Mouse (Mus musculus) c-Kit-positive CD71-positive TER-119-positive erythroid progenitor cells, embryonic 14.5 days (primary cell): Measurements from ENCODE around the gene Wdr41.

Experiments
- DNase-seq: peaks from one replicate; pipeline ENCODE4 v3.0.0-alpha.2; 2013; ENCODE audit warnings: low spot score

Wdr41 gene

GRCm38 (mm10) chr13:95034715-95035114, 58.6 kb downstream of the Wdr41 start:
- DNase-seq = no peak

GRCm38 (mm10) chr13:95038200-95038599, 62.1 kb downstream of the Wdr41 start:
- no peak for DNase-seq

DNA sequence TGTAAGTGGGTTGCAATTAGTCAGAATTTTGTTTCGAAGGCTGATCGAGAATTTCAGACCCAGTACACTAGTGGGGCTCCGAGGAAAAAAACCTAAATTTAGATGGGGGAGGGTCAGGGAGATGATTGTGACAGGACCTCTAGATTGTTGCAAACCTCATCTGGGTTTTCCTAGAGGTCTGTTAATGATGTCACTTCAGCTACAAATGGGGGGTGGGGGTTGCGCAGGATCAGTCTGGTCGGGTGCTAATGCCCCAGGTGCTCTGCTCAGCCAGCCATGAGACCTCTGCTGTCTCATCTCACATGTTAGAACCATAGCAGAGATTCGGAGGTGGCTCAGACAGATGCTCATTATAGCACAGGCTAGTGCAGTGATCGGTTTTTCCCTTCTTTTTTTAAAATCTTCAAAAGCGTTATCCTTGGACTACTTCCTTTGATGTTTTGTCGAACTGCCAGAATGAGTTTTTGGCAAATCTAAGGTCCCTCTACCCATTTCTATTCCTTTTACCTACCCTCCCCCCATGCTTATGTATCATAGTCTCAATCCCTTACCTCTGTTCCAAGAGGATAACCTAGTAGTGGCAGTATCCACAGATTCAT, 64.1 kb downstream of the Wdr41 start:
- no peak for DNase-seq

- DNase-seq = no peak
Observed at GRCm38 (mm10) chr13:95044108-95044507, 68.0 kb downstream of the Wdr41 start.

GRCm38 (mm10) chr13:95050398-95050797, 74.3 kb downstream of the Wdr41 start:
- DNase-seq = no peak

GRCm38 (mm10) chr13:95052421-95052820, 76.3 kb downstream of the Wdr41 start:
- DNase-seq = no peak

GRCm38 (mm10) chr13:95055742-95056388, 79.7 kb downstream of the Wdr41 start:
- DNase-seq = no peak

DNA sequence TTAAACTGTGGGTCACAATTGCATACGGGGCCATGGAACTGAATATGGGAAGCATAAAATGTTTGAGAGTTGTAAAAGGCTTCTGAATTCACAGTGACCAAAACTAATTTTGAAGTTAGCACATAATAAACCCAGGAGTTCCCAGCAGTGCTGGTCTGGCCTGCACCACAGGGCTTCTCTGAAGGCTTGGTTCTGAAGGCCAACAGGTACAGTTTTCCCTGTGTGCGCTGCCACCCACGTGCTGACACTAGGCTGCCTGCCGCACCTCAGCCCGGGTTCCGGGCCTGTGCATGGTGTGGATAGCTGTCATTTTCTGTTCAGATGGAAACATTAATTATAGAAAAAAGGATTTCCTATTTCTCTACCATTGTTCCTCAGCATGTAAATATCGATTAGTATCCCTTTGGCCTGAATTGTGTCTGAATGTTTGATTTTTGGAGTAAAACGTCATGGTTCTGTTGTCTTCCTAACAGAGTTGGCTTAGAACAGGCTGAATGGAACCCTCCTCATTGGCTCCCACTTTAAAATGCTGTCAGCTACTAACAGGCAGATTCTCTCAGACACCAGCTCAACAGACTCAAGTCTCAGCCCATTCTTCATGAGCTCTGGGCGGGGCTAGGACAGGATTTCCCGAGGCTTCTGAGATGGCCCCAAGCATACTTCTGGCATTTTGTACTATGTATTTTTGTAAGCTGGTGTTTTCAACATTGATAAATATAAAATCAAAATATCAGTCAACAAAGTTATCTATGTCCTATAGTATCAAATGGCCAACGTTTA, 80.5 kb downstream of the Wdr41 start:
- DNase-seq = no peak

DNA sequence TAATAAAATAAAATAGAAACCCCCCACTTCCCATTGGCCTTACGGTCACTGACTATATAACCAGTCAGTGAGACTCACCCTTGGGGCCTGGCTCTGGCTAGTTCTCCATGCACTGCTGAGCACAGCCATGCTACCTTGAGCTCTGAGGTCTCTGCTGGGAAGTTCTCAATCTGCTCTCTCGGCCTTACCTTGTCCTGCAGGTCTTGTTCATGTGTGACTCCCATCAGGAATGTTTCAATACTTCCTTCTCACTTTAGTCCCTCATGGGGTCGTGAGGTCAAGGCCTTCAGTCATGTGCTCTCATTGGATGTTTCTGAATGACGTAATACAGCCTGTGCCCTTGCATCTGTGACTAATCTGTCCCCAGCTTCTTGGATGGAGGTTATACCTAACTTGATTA, 82.7 kb downstream of the Wdr41 start:
- DNase-seq = no peak

DNA sequence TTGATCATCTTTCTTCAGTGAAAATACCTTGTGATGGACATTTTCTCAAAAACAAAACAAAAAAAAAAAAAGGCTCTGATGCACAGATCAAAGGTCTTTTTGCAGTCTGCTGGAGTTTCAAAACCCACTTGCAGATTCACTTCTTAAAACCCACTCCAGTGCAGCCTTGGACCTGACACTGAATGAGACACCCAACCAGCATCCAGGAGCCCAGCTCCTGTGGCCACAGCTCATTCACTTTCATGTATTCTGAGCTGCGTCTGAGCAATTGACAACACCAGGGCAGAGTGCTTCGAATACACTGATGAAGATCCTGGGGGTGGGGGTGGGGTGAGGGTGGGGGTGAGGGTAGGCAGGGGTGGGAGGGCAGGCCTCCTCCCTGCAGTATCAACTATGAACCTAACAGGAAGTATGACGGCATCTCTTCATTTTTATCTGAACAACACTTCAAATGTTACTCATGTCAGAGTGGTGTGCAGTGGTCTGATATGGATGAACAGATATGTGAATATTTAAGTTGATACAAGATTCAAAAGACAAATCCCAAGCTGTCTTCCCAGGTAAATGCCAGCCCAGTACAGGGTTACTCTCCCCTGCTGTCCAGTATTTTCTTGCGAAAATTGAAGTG, 87.4 kb downstream of the Wdr41 start:
- DNase-seq = no peak

DNA sequence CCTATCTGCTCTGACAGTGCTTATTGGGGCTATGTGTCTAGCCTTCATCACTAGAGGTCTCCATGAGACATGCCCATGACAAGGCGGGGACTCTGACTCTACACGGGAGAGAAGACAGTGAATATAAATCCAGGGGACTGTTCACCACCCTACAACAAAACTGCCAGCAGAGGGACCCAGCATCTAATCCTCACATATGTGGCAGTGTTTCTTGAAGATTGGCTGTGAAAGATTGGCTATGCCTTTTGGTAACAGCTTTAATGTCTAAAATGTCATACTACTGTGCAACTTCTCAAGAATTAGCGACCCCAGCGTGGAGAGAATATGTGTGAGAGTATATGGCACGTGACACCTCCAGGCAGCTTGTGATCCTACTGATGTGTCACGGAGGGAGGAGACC, 91.7 kb downstream of the Wdr41 start:
- DNase-seq = no peak

DNA sequence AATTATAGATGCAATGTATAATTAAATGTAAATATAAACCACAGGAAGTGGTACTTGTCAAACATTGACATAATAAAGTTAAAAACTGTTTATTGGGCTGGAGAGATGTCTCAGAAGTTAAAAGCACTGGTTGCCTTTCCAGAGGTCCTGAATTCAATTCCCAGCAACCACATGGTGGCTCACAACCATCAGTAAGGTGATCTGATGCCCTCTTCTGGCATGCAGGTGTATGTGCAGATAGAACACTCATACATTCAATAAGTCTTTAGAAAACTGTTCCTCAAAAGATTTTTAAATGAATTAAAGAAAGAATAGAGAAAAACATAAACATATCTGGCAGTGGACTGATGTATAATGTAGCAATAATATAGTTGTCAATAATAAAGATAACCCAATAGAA, 94.1 kb downstream of the Wdr41 start:
- no peak for DNase-seq
